Mouse (Mus musculus) CD4-positive, CD25-positive, alpha-beta regulatory T cell, adult 4 months (primary cell): ENCODE data around the gene 4930544G11Rik. TPM values are rescaled to one million over a fixed set of nuclear protein-coding genes. Genes with fewer than 3 reads are reported as not detected.

ENCODE experiments used
- ATAC-seq: one replicate; pipeline ENCODE4 v1.8.0; 2017
- polyA plus RNA-seq, 2 experiments: library from polyadenylated mRNA; unstranded; fragments of 100-300 nt; shearing (Covaris generic); gene quantifications; one replicate each; pipeline ENCODE4 v1.2.1; 2017

4930544G11Rik gene
- polyA plus RNA-seq: not detected

DNA sequence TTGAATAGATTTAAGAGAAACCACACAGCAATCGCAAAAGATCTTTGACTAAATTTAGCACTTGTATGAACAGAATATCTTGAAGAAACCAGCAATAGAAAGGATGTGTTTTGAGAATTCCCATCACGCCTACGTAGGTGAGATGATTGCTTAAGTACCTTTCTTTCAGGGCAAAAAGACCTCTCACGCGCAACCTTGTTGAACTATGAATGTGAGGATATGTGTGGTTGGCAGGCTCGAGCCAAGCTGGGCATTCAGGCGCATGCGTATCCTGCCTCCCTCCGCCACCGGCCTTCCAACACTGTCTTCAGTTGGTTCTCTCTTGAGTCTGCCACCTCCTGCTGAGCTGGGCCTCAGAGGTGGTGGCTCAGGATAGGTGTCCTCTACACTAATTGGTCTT is at the start of gene 4930544G11Rik:
4930544G11Rik (plus strand) TSS at position 301 of the 400 bp plus-strand sequence.
- ATAC-seq: no peak

DNA sequence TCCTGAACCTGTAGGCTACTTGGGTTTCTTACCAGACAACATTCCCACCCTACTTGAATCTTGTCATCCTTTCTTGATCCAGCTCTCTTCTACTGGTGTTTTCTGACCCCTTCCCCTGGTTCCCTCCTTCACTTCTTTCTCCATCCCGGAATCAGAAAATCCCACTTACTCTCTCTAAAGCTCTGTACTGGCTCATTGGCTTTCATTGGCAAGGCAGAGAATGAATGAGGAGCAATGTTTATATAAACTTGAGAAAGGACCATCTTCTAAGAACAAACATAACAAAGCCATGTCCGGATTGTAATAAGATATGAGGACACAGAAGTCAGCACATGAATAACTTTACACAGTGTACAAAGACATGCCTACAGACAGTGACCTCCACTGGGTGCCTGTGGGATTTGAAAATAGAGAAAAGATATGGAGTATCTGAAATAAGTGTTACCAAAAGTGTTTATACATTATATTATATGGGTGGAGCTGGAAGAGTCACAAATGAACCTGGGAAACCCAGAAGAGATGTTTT is 45.7 kb upstream of the 4930544G11Rik start:
- no peak for ATAC-seq

DNA sequence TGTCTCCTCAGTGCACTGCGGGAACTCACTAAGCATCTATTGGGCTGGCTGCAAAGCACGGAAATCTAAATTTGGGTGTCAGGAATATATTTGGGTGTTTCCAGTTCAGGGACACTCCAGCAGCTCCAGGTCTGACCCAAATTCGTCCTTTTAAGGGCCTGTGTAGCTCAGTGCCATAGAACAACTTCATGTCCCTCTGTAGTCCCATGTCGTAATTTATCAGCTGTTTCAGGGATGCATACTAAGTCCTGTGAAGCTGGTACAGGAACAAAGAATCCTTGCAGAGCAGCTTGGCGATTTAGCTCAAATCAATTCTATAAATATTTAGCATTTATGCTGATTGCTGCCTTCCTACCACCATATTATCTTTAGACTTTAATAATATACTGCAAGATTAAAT is 37.0 kb upstream of the 4930544G11Rik start:
- no peak for ATAC-seq

- no peak for ATAC-seq
Observed at GRCm38 (mm10) chr6:65921703-65922102, 30.7 kb upstream of the 4930544G11Rik start.

DNA sequence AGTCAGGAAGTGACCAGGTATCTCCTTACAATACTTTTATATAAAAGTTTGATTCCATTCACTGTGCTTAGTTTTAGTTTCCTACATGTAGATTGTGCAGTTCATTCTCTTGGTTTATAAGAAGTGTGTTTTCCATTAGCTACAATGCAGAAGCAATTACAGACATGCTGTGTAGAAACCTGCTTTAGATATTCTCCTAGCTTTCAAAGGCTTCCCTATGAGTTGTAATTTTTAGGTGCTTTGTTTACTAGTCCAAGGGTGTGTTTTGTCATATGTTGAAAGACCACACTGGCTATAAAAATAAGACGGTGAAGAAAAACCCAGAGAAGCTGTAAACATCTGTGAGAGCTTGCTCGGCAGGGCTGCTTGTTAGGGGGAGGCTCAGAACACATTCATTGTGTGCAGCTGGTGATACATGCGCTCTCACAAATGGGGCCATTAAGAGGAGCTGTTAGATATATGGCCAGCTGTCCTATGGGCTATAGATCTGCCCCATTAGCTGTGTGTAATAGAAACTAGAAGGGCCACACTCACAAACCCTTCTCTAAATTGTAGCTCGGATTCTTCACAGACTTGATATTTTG is 28.8 kb upstream of the 4930544G11Rik start:
- ATAC-seq: no peak

- no peak for ATAC-seq
Observed at GRCm38 (mm10) chr6:65925737-65926333, 26.6 kb upstream of the 4930544G11Rik start.

DNA sequence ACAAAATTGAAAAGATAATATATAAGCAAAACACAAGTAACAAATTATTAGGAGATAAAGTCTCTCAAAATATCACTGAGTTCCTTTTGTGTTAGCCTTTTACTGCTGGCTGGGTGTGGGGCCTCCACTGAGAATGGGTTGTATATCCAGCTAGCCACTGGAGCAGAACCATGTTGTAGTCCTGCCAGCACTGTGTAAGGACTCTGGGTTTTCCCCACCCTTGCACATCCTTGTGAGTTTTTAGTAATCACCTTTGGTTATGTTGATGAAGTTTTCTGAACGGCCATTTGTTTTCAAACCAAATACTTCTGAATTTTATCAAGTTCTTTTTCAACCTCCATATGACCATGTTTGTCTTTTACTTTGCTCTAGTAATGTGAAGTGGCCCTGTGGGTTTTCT is 21.9 kb upstream of the 4930544G11Rik start:
- ATAC-seq: no peak

DNA sequence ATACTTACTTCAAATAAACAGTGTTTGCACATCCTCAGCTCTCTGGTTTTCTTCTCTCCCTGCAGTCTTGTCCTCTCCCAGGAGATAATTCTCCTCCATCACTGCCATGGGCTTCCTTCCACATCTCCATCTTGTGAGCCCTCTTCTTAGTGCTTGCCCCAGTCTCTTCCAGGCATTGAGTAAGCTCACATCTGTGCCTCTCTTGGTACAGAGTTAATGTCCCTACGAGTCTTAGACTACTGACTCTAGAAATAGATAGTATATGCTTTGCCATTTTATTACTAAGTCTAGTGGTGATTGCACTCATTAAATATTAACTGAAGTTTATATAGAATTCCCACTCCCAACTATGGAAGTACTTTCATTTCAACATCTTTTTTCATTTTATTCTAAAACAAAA is 19.6 kb upstream of the 4930544G11Rik start:
- no peak for ATAC-seq

GRCm38 (mm10) chr6:65933177-65933576 is 19.2 kb upstream of the 4930544G11Rik start:
- ATAC-seq: no peak

DNA sequence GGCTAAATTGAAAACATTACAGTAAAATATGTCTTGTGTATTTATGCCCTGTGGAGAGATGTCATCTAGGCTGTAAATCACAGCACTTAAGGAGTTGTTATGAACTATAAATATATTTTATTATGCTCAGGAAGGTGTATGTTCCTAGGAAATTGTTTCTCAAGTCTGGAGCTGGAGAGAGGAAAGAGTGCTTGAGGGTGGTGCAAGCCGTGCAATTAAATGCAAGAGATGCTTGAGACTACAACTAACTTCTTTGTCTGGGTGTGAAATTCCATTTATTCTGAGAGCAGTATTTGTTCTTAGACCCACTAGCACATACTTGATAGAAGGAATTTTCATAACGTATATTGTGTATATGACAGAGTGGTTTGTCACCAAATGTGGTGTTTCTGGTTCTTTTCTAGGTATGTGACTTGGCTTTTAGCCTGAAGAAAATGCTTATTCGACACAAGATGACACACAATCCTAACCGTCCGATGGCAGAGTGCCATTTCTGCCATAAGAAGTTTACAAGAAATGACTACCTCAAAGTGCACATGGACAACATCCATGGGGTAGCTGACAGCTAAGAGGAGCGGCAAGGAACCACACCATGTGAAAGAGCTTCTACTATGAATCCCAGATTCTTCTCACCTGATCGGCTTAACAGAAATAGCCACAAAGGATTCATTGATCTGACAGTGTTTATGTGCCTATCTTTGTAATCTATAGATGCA is 16.7 kb upstream of the 4930544G11Rik start:
- no peak for ATAC-seq

- ATAC-seq: no peak
Observed at GRCm38 (mm10) chr6:65950492-65950891, 1.9 kb upstream of the 4930544G11Rik start.

DNA sequence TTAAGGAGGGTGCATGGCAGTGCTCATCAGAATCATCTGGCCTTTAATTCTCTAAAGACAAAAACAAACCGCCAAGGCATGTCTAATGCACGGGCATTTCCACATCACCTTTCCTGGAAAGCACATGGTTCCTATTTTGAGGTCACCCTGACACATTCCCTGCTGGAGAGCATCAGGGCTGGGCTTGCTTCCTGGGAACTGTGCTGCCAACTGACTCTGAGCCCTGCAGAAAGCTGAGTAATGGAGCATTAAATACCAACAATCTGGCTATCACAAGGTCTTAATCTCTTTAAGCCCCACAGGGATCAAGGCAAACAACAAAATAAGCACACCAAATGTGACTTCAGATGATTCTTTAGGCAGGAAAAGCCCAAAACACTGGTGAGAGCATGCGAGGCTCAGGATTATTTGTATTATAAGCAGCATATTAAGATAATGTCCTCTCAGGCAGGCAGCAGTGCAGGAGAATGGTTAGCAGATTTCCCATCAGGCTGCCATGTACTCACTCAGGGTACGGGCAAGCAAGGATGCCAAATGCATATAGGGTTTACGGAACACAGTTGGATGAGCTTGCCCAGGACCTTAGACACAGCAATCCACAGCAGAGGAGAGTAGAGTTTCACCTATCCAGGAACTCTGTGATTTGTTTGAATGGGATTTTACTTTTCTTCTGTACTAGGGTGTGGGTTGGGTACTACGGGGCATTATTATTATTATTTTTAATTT is 17.1 kb downstream of the 4930544G11Rik start:
- no peak for ATAC-seq

DNA sequence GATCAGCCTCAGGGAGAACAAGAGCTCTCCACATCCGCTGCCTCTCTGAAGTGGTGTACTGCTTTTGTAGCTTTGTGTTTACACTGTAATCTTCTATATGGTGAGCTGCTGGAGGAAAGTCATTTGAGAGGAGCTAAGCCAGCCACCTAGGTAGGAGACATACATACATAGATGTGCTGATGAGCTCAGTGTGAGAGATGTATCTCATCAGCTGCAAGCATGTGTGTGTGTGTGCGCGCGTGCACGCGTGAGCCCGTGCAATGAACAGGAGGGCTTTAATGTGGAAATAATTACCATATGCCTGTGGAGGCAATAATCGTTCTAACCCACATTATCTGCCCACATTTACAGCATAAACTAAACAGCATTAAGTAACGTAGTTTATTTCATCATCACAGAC is 18.0 kb downstream of the 4930544G11Rik start:
- no peak for ATAC-seq

GRCm38 (mm10) chr6:65992081-65992480 is 39.7 kb downstream of the 4930544G11Rik start:
- ATAC-seq: no peak

DNA sequence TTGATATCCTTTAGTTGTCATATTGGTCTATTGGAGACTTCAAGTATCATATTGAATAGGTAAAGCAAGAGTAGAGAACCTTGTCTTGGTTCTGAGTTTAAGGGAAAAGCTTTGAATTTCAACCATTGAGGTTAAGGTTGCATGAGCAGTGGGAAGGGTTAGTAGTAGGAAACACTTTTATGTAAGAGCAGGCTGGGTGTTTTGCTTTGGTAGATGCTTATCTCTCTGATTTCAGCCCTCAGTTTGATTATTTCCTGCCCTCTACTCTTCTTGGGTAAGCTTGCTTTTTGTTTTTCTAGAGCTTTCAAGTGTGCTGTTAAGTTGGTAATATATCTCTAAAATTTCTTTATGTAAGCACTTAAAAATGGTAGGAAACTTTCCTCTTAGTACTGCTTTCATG is 45.9 kb downstream of the 4930544G11Rik start:
- ATAC-seq: peak; percentile 66

Other genes starting within 250 kb of the 4930544G11Rik start
- gene Prdm5, start 173.6 kb upstream of the 4930544G11Rik start, polyA plus RNA-seq: 1 to 10 TPM; 1.2 to 1.5 TPM